Mouse (Mus musculus) adrenal gland, adult 8-10 months (tissue): Measurements from ENCODE around the gene Ssbp3. TPM values are rescaled to one million over a fixed set of nuclear protein-coding genes. Genes with fewer than 3 reads are reported as not detected.
A peak's percentile ranks its signal among the peaks of the same experiment; 100 is the strongest.

Experiments used
- DNase-seq: peaks from one replicate; pipeline ENCODE4 v3.0.0; 2022
- total RNA-seq, 4 experiments: library from RNA; stranded (reverse); gene quantifications; 2 replicates each; pipeline ENCODE4 v1.2.4; 2022

The Ssbp3 gene
- total RNA-seq, 4 experiments from 2014 or later, result 70.3 to 121 (median 101) TPM

- no peak for DNase-seq
Measured at GRCm38 (mm10) chr4:106934931-106935582, 24.6 kb downstream of the Ssbp3 start.

DNA sequence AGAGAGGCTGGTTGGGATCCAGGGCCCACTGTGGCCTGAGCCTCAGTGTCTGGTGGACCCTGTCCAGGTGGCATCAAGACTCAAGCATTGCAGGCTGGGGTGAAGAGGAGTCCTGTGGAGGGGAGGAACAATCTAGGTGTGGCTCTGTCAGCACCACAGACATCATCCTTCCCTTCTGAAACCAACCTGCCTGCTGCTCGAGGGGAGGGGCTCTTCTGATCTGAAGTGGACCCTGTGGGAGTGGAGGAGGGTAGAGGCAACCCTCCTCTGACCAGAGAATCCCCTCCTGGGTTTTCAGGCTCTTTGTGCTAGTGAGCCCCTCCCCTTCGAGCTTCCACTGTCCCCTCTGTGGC, 25.1 kb downstream of the Ssbp3 start:
- no peak for DNase-seq

DNA sequence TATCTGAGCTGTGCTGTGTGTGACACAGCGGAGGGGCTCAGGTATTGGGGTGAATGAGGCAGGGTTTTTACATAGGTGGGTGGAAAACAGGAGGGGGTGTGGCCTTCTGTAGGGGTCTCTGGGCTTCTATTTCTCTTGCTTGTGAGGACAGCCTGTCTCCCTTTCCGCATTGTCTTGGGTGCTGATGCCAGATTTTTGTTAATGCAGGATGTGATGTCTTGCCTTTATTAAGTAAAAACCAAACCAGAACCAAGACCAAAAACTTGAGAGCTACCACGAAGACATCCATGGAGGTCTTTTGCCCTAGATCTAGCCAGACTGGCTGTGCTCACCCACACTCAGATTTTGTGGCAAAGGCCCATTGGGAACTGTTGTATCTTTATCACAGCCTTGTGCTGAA, 25.5 kb downstream of the Ssbp3 start:
- DNase-seq, result no peak

DNA sequence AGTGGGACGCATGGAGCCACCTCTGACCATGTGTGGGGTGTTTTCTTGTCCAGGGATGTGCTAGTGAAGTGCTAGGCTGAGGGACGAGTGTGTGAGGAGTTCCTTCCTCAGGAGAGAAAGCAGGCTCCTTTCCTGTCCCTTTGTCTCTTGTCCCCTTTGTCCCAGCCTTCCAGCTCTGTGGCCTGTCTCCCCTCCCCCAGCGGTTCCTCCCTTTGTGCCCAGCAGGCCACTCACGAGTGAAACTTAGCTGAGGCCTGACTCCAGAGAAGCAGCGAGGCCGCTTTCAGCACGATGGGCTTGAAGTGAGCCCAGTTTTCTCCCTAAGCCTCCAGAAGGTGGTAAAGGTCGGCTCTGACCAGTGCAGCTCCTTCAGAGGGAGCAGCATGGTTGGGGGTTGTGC, 26.2 kb downstream of the Ssbp3 start:
- no peak for DNase-seq

DNA sequence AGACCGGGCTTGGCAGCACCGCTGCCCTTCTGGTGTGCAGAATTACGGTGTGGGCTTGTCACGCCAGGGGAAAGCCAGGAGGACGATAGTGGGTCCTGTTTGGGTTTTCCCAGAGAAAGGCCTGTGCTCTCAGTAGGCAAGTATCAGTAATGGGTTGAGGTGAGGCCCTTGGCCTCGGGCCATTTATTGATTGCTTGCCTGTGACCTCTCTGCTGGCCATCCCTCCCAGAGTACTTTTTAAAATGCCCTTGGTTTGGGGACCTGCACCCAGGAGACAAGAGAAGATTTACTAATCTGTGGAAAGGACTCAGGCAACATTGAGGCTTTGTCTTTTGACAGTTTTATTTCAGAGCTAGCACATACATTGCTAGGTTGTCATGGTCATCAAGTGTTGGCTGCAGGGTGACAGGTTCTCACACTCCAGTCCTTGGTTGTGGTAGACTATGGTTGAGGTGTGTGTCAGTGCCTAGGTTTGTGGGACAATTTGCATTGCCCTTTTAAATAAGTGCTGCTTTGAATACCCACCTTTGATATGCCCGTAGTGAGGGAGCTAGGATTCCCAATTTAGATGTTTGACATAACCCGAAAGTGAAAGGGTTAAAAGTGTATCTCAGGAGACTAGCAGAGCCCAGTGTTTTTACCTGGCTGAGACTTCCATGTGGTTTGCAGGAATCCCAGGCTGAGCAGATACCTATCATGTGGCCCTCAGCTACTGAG, 28.2 kb downstream of the Ssbp3 start:
- DNase-seq, result no peak

- DNase-seq, result peak; percentile 49
Measured at GRCm38 (mm10) chr4:106939223-106939918, 28.9 kb downstream of the Ssbp3 start.

DNA sequence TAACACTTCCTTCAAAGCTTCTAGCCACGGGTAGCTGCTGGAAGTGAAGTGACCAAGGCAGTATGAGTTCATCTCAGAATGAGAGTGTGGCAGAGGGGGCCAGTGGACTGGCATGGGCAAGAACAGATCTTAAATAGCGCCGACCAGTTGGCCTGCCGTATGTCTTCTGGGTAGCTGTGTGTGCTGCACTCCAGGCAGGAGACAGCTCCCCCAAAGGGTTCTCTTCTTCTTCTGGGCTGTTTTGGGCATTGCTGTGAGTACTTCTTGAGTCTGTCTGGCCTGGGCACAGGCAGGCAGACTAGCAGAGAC, 29.4 kb downstream of the Ssbp3 start:
- DNase-seq, result no peak

GRCm38 (mm10) chr4:106940945-106941344, 30.4 kb downstream of the Ssbp3 start:
- DNase-seq, result no peak

DNA sequence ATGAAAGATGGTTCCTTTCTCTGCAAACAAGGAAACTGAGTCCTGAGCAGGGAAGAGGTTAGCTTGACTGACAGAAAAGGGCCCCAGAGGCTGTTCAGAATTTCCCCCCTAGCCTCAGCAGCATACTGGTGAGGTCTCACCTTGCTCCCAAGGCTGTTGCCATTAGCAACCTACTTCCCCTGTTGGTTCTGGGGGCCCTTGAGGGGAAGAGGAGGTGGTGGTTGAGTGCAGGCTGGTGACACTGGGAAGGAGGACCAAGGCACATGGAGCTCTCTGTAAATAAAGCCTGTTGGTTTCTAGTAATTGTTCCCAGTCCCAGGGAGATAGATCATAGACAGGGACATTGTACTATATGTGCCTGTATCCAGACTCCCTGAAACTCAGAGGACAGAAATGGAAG, 31.0 kb downstream of the Ssbp3 start:
- no peak for DNase-seq

- no peak for DNase-seq
Measured at GRCm38 (mm10) chr4:106942491-106942890, 32.0 kb downstream of the Ssbp3 start.

DNA sequence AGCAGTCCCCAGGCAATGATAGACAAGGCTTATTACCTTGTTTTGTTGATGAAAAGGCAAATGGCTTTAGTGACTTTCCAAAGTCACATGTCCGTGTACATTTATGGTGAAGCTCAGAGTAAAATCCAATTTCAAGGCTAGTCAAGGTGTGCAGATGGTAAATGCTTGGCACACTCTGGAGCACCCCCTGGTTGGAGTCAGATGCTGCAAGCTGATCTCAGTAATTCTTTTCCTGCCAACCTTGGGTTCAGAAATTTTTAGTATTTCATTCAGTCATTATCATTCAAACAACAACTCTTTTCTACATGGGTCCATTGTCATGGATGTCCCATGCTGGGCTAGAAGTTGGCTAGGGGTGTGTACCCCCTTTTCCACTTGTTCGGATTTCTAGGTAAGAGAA, 33.1 kb downstream of the Ssbp3 start:
- DNase-seq, result no peak

DNA sequence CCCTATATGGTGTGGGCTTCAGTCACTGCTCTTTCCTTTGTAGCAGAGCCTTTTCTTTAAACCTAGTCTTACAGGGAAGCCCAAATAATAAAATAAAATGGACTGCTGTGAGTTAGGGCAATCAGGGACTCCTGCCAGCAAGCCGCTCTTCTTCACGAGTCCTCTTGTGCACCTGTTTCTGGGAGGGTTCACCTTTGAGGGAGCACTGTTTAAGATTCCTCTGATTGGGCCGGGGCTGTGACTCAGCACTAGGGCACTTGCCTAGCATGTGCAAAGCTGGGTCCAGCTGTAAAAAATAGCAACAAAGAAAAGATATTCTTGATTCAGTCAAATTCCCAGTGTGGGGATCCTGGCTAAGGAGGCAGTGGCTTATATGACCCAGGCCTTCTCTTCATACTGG, 34.4 kb downstream of the Ssbp3 start:
- DNase-seq, result no peak

- DNase-seq, result no peak
Measured at GRCm38 (mm10) chr4:106947741-106948140, 37.2 kb downstream of the Ssbp3 start.

- no peak for DNase-seq
Measured at GRCm38 (mm10) chr4:106948546-106948945, 38.0 kb downstream of the Ssbp3 start.

DNA sequence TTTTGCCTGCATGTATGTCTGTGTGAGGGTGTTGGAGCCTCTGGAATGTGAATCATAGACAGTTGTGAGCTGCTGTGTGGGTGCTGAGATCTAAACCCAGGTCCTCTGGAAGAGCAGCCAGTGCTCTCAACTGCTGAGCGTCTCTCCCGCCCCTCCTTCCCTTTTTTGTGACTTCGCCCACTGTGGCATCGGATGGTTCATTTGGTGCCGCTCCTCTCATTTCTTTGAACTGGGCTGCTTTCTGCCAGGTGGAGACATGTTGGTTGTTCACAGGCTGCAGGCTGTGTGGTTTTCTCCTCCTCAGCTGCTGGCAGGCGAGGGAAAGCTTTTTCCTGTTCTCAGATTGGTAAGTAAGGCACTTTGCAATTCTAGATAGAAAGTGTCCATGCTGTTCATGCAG, 38.7 kb downstream of the Ssbp3 start:
- DNase-seq, result no peak

GRCm38 (mm10) chr4:106950801-106951200, 40.3 kb downstream of the Ssbp3 start:
- DNase-seq, result no peak

DNA sequence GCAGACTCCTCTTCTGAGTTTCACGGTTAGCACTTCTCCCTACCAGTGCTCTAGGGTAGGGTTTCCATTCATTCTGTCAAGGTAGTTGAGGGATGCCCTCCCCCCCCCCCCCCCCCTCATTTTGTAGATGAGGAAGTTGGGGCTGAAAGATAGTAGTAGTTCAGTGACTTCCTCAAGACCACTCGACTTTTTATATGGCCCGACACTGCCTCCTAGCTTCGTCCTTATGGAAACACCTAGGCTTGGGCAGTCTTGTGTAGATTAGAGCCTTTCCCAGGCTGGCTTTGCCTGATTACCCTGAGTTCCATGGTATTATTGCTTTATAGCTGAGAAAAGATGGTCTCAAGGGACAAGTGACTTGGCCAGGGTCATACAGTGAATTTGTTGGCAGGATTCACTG, 41.0 kb downstream of the Ssbp3 start:
- DNase-seq, result no peak

DNA sequence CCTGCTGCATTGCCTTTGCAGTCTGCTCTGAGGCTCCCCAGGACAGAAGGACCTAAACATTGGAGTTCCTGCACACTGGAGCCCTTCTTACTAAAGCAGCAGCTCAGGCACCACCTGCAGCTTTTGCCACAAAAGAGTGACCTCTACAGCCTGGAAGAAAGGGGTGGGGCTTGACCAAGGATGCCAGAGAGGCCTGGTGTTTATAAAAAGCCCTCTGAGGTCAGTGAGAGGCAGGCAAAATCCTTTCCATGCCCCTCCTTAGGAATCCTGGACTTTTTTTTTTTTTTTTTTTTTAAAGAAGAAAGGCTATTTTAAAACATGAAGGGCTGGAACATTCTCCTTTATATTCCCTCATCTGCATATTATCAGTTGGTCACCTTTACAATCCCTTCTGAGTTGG, 42.7 kb downstream of the Ssbp3 start:
- DNase-seq, result no peak

DNA sequence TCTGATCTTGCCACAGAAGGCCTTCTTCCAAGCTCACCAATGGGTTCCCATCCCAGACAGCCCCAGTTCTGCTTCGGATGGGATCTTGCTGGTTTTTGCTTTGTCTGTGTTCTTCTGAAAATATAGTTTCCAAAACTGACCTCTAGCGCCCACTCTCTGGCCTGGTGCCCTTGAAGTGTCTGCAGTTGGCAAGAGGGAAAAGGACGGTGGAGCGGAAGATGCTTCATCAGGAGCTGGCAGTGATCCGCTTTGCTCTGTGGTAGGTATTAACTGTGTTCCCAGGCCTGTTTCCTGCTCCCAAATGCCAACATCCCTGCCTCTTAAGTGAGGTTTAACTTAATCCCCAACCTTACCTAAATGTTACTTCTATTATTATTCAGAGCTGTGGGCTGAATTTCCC, 43.3 kb downstream of the Ssbp3 start:
- peak; percentile 41 for DNase-seq

DNA sequence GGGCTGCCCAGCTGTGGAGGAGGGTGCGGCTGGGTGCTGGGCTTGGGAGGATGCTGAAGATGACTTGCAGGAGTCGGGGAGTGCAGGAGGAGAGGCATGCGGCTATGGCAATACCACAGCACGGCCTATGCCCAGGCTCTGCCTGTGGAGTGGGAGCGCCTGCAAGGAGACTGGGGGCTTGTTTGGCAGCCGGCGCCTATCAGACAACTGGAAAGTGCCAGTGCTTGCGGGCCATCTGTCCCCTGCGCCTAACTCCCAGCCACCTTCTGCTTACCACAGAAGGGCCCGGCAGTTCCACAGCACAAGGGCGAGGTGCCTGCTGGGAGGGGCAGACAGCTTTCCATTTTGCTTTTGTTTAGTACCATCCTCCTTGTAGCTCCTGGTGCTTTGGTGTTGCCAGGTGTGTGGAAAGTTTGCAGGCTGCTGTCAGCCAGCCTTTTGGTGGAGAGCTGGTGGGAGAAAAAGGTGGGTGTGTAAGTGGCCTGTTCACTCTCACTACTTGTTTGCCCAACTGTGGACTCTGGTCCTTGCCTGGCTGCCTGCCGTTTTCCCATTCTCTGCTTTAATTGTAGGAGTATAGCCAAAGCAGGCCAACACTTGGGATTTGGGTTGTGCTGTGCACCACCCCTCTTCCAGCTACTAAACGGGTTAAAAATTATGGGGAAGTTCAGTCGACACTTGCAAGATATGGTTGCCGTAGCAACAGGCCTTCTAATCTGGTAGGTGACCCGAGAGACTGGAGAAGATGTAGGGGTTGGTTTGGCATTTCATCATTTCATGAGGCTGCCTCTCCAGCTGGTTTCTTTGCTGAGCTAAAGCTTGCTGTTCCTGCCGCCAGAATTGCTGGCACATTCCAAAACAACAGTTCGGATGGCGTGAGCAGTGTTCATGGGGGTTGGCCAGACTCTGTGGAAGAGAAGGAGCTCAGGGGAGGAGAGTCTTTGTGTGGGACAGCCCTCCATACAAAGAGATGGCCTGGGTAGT, 45.5 kb downstream of the Ssbp3 start:
- no peak for DNase-seq

DNA sequence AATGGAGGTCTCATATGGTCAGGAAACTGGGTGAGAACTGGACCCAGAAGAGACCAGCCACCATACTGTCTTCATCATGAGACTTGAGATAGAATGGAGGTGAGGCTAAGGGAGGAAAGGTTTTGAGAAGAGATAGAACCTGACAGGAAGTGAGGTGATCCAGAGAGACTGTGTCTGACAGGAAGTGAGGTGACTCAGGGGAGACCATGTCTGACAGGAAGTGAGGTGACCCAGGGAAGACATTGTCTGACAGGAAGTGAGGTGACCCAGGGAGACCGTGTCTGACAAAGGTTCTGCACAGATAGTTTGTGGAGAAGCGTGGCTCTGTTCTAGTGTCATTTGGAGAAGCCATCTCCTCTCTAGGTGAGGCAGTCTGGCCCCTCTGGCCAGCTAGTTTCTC, 47.6 kb downstream of the Ssbp3 start:
- DNase-seq, result no peak

GRCm38 (mm10) chr4:106958561-106958960, 48.1 kb downstream of the Ssbp3 start:
- no peak for DNase-seq
